Mouse (Mus musculus) liver, postnatal 0 days (tissue): ENCODE results near the gene Cds2.

Experiments
- CTCF ChIP-seq: sonication (generic); IDR thresholded peaks from 2 replicates; pipeline ENCODE4 v1.5.1; 2016; ENCODE audit warnings: antibody characterized with exemption, low read depth
- EP300 ChIP-seq: IDR thresholded peaks from 2 replicates; pipeline ENCODE4 v1.6.1; 2016; ENCODE audit warnings: antibody characterized with exemption, low read depth, mild to moderate bottlenecking

- TF ChIP-seq CTCF: no peak
- TF ChIP-seq EP300: no peak
These were observed 38.5 kb downstream of the Cds2 start for GRCm38 (mm10) chr2:132301436-132301835.
